Mouse (Mus musculus) frontal cortex, postnatal 10 days (tissue): ENCODE results near the gene Acot7.
"Not testable (repeated sequence)": the region's sequence is repeated elsewhere in the genome, so short reads cannot be mapped to it uniquely, and the experiment has no call there.

Experiments
- DNase-seq, 2 experiments: peaks; one replicate each; pipeline ENCODE4 v3.0.0; 2022; ENCODE audit warnings: low spot score in 2 of 2, mixed read lengths in 1 of 2

The Acot7 gene

DNA sequence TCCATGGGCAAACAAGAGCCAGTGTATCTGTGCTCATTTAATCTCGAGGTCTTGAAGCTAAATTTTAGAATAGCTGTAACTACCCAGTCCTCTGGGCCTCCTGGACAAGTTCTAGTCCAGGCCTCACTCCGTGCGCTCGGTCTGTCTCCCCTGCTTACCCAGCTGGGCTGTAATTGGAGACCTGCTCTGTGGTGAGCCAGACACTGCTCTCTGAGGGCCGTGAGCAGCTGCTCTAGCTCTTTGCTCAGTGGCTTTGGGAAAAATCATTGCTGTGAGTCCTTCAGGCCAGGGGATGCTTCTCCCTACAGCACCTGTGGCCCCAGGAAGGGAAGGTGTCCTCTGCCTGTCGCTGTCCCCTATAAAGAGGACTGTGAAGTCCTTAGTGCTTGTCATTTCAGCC lies 28.3 kb downstream of the Acot7 start:
- no peak for DNase-seq

DNA sequence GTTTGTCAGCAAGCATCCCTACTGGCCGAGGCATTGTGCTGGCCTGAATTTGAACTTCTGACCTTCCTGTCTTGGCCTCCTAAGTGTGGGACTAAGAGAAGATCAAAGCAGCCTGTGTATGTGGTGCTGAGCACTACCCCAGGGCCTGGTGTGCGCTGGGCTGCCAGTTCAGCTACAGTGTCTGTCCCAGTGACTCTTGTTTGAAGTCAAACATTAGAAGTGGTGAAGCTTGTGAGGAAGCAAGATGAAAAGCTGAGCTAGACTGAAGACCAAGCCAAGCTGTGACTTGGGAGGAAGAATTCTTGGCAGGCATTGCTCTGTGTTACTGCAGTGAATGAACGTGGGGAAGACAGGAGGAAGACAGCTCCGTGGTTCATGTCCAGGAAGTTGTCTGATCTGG lies 31.7 kb downstream of the Acot7 start:
- no peak for DNase-seq

DNA sequence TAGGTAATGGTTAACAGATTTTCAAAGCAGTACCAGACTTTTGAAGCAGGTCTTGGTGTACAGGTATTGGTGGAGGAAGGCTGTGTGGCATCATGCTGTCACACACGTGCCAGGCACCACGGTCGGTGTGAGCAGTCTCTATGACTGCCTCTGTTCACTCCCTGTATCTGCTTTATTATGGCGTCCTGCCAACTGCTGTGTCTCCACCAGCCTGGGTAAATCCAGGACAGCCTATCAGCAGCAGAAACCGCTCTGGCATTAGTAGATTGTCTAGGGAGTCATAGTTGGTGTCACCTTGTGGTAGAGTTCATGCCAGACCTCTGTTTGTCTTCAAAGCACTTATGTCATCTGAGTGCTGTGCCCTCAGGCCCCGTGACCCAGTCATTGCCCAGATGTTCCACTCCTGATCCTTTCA lies 34.2 kb downstream of the Acot7 start:
- no peak for DNase-seq

DNA sequence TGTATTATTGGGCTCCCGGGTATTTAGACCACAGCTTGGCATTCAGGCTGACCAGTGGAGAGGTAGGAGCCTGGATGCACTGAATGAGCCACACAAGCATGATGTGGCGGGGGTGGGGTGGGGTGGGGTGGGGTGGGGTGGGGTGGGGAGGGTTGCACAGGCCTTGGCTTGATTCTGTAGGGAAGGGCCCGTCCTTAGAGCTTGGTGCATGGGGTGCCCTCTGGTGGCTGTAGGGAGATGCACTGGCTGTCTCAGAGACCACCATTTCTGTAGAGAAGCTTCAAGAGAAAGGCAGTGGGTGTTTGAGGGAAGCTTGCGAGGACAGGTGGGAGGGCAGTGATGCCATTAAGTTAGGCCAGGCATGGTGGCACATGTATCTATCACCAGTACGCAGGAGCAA lies 34.6 kb downstream of the Acot7 start:
- DNase-seq, result peak; percentile 57 to 61

DNA sequence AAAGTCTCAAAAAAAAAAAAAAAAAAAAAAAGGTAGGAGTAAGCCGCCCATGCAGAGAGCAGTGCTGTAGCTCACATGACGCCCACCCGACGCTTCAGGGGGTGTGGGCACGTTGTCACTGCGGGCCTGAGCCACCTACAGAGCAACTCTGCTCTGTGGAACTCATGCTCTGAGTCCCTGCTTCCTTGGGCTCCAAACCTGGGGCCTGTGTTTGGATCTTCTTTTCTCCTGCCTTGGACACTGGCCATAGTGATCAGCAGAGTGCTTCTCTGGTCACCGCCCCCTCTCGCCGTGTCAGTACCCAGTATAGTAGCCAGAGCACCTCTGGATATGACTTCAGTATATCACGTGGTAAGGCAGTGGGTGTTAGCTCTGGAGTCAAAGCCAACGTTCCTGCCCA lies 35.0 kb downstream of the Acot7 start:
- no peak for DNase-seq

DNA sequence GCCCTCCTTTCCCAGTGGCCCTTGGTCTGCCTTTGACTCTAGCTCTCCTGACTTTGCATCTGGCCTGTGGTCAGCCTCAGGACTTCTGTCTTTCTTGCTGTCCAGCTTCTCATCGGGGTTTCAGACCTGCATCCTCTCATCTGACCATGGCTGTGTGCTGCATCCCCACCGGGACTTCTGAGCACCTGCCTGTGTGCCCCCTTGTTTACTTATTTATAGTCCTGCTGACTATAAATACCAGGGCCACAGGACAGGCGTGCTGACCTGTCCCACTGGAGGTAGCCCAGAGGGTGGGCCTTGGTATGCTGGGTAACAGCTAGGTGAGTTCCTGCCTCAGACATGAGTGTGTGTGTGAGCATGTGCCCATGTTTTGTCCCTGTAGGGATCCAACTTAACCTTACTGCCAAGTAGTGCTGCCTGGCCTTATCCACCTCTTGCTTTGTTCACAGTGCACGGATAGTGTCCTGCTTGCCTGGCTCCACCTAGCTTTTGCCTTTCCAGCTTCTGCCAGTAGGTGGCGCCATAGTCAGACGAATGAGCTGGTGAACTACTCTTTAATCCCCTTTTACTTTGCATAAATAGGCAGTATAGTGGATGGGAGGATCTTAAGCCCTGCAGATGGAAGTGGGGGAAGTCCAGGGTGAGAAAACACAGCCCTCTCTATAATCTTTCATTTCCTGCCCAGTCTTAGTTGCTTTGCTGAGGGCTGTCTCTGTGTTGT lies 36.0 kb downstream of the Acot7 start:
- peak; percentile 68 to 86 for DNase-seq

DNA sequence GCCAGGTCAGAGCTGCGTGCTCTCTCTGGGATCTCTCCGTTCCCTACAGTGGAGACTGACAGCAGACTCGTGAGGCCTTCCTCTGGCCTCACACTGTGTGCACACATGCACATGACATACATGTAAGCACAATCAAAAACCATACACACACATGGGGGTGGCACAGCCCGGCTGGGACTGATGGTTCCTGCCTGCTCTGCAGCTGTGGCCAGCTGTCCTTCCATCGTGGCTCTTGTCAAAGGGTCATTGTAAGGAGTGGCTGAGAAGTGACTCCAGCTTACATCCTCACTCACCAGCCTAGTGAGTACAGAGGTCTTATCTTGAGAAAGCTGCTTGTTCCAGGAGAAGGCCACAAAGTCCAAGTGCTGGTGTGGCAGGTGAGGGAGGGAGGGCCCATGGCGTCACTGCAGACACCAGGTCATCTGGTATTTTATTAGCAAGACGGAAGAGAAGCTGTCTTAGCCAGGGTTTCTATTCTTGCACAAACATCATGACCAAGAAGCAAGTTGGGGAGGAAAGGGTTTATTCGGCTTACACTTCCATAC lies 37.0 kb downstream of the Acot7 start:
- DNase-seq, result no peak

DNA sequence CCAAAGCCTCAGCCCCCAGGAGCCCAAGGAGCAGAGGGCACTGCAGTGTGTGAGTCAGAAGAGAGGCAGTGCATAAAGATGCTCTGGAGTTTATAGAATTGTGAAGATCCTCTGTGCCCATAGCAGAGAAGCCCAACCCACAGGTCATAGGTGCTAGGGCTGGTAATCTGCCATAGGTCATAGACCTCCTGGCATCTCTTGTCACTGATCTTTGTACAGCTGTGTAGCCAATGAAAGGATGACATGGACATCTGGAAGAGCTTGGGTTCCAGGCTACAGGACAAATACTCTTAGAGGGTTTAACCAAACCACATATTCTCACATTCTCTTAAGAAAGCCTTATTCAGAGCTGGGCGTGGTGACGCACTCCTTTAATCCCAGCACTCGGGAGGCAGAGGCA lies 41.7 kb downstream of the Acot7 start:
- no peak for DNase-seq

DNA sequence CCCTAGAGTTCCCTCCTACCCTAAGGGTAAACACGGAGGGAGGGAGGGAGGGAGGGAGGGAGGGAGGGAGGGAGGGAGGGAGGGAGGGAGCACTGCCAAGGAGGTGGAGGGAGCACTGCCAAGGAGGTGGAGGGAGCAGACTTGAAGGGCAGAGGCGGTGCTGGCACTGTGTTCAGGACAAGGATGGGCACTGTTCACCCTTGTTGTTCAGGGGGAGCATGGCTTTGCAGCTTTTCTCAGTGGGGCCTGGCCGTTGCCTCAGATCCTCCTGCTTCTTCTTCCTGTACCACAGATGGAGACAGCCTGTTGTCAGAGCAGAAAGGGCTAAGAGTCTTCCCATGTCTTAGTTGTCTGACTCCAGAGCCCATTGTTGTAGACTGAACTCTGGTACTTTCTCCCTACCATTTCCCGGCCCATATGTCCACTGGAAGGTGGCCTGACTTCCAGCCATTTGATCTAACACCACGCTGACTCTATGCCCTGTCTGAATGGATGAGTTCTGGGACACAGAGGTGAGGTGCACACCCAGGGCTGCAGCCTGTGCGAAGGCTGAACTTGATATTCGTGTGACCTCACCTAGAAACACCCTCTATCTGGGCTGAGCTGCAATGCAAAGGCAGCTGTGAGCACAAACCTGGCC lies 43.0 kb downstream of the Acot7 start:
- DNase-seq, result no peak

DNA sequence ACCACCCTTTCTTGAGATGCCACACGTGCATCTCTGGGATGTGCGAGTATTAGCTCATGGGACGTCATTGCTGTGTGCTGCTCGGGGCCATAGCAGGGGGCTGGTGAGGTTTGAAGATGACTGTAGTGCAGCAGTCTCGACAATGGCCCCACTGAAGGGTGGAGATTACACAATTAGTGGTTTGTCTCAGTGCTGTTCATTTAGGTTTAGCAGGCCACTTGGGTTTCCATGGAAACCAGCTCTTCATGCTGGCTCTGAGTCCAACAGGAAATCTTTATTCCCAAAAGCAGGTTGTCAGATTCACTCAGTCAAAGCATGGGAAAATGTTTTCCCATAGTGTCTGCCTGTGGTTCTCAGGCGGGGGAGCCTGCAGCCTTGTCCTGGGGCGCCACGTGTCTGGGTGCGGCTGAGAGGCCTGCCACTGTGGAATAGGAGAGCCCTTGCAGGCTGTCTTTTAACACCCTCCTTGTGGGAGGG lies 43.5 kb downstream of the Acot7 start:
- DNase-seq, result no peak

DNA sequence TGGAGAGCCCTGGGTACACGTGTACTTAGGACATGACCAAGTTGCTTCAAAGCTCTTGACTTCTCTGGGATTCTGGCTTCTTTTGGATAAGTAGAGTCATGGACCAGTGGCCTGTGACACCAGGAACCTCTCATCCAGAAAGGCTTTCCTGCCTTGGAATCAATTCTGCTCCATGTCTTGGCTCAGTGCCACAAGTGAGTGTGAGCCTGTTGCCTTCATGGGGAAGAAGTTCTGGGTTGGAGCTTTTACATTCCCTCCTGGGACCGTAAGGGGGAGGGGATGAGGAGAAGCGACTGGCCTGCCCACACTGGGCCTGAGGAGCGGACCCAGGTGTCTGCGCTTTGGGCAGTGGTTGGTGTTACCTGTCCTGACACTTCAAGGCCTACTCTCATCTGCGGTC lies 44.2 kb downstream of the Acot7 start:
- no peak for DNase-seq

DNA sequence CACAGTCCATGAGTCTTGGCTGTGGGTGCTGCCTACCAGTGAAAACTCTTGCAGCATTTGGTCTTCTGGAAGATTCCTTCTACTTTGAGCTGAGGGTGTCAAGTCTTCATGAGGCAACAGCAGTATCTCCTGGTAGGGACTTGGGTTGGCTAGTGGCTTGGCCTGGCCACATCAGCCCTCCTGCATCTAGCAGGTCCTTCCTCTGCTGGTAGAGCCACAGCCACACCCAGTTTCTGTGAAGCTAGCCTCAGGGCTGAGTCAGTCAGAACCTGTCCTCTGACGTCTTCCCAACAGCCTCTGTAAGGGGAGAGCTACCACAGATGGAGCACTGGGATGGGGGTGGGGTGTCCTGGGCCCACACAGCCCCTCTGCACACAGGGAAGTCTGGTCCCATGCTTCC lies 44.6 kb downstream of the Acot7 start:
- DNase-seq, result no peak

DNA sequence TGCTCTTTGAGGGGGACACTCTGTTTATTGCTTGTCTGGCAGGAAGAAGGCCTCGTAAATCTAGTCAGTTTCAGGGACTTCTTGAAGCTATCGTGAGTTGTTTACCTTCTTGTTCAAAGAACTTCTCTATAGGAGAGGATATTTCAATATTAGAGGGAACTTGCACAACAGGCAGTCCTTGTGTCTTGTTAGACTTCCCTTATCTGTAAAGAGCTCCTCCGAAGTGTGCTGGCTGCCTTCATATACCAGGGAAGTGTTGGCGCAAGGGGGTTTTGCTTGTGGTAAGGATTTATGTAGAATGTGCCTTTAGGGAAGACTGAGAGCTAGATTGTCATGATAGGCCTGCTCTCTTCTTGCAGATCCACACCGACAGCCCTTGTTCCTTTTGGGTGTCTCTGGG lies 46.2 kb downstream of the Acot7 start:
- DNase-seq, result no peak

DNA sequence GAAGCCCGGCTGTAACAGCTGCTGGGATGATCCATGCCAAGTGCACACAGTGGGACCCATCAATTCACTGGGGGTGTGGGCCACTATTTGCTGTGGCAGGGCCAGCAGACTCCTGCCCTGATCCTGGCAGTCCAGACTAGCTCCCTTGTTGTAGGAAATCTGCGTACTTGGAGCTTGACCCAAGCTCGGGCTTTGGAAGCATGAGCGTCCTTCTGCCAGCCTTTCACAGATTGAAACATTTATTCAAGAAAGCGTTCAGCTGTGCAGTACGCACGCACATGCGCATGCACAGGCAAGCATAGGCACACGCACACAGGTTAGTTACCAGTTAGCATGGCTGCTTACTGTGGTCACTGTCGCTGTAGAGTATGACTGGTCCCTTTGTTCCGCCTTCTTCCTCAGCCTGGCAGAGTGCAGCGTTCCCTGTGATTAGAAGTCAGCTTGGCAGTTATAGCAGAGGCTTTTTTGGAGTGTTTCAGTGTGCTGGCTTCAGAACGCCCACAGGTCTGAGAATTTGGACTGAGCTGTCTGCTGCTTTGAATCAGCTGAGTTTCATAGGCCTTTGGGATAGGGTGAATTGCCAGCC lies 49.1 kb downstream of the Acot7 start:
- DNase-seq, result no peak

DNA sequence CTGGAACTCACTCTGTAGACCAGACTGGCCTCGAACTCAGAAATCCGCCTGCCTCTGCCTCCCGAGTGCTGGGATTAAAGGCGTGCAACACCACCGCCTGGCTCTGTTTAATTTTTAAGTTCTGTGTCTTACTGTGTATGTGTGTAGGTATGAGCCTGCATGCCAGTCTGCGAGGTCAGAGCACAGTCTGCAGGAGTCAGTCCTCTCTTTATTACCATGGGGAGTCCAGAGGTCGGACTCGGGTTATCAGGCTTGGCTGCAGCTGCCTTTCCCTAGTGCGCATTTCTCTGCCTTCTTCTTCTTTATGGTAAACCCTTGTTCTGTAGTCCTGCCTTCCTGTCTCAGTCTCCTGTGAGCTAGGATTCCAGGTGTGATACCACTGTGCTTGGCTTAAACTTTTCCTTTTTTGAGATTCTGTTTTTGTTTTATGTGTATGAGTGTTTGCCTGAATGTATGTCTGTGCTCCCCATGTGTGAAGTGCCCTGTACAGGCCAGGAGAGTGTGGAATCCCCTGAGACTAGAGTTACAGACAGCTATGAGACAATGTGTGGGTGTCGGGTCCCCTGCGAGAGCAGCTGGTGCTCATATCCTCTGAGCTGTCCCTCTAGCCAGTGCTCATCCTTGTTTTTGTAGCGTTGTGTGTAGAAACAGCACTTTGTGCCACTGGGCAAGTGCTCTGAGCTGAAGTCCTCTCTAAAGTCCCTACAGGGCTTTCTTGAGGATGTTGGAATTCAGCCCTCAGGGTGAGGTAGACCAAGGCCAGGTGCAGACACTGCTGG lies 50.0 kb downstream of the Acot7 start:
- DNase-seq, result no peak

DNA sequence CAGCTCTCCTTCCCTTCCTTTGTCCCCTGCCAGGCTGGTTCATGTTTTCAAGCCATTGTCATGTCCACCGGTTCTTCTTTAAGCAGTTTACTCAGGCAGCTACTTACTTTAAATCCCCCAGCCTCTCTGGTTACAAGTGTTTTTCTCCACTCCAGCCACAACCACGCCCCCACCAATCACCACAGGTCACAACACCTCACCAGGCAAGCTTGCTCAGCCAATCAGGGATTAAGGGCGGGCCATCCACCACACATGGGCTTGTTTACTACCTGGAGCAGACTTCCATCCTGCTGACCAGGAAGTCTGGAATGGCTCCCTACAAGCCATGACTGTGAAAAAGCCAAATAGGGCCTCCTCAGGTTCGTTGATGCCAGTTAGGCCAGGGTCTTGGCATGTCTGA lies 52.4 kb downstream of the Acot7 start:
- not testable (repeated sequence) for DNase-seq

DNA sequence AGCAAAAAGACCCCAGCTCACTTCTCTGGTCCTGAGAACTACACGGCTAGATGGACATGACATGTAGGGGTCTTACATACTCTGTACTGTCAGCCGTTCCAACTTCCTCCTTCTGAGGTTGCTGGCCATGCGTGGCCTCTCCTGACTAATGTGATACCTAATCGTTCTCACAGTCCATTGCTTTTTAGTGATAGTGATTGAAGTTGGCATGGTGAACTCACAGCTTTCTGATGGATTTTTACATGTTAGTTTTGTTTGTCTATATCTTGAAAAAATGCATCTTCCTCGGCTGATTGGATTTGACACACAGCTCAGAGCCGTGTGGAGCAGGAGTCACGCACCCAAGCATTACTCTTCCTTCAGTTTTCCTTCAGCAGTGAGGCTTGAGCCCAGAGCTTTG lies 53.4 kb downstream of the Acot7 start:
- DNase-seq, result no peak

DNA sequence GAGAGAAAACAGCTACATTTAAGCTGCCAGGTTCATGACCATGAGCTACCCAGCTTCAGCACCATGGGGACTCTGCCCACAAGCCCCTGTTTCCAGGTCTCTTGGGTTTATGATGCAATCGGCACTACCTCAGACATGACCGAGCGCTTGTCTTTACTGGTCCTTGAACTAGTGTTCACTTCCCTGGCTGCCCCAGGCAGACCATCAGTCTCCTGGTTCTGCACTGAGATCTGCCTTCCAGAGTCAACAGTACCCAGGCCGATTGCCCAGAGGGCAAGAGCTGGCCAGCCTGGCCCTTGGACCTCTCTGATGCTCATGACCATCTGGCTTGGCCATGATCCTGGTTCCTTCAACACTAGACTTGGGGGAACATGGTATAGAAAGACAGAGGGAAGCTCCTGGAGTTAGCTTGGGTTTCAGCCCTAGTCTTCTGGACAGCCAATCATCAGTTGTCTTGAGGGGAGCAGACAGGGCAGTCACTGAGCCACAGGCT lies 54.5 kb downstream of the Acot7 start:
- DNase-seq, result no peak

DNA sequence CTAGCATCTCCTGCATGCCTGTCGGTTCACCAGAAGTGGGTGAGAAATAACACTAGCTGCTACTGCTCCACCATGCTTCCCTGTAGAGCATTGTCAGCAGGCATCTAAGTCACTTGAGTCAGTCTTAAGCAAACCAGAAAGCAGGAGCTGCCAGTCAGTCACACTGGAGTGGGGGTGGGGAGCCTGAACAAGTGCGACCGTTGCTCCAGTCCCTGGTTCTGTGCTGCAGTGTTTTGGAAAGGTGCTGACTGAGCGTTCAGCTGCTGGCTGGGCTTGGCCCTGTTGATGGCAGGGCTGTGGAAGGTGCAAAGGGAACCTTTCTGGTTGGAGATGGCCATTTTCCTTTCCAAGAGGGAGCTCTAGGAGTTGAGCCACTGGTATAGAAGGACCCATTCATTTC lies 62.0 kb downstream of the Acot7 start:
- no peak for DNase-seq

DNA sequence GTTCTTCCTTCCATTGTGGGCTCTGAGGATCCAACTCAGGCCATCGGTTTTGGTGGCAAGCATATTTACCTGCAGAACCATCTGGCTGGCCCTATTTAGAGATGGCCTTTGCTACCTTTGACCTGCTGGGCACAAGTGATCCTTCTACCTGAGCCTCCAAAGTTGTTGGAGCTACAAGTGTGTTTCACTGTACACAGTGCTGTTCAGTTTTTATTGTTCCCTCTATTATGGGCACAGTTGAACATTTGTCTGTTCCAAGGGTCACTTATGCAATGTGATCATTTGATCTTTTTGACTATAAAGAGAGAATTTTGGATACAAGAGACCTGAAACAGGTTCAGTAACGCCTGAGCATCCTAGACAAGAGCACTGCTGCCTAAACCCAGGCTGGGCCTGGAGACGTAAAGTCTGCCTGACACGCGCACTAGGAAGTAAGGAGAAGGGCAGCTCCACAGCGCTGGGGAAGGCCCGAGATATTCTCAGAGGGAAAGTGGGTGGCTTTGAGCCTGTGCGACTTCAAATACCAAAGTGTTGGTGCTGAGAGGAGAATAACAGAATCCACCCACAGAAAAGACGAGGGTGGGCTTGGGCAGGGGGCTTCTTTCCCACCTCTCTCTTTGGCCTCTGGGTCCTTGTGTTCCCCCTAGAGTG lies 65.4 kb downstream of the Acot7 start:
- DNase-seq, result no peak

DNA sequence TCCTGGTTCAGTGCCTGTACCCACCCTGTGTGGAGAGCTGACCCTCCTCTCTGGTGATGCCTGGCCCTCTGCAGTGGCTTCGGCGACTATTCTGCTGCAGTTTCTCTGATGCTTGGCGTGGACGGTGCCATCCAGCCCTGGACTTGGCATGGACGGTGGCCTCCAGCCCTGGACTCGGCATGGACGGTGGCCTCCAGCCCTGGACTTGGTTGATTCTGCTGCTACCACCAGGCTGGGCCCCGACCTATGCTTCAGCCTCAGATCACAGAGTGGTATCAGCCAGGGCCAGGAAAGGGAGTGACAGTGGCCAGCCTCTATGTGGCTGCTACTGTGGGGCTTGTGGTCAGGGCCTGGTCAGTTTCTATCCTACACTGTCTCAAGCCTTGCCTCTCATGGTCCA lies 66.0 kb downstream of the Acot7 start:
- no peak for DNase-seq
